Mouse (Mus musculus): Measurements from ENCODE around the gene Ppm1a.
A peak's percentile ranks its signal among the peaks of the same experiment; 100 is the strongest.
"Not testable (repeated sequence)": the region's sequence is repeated elsewhere in the genome, so short reads cannot be mapped to it uniquely, and the experiment has no call there.

Ppm1a gene

GRCm38 (mm10) chr12:72761649-72762261 lies 4.5 kb downstream of the Ppm1a start:
- peak; percentile 51 for DNase-seq (ENCODE audit: low read depth, low spot score)

- DNase-seq (ENCODE audit: low read depth, low spot score), result peak; percentile 27
These were observed 5.2 kb downstream of the Ppm1a start for GRCm38 (mm10) chr12:72762502-72762901.

- DNase-seq (ENCODE audit: low read depth, low spot score), result no peak
These were observed 5.9 kb downstream of the Ppm1a start for GRCm38 (mm10) chr12:72763156-72763555.

GRCm38 (mm10) chr12:72767809-72768208 lies 10.6 kb downstream of the Ppm1a start:
- DNase-seq (ENCODE audit: low read depth, low spot score), result no peak

GRCm38 (mm10) chr12:72768230-72768629 lies 11.0 kb downstream of the Ppm1a start:
- DNase-seq (ENCODE audit: low read depth, low spot score), result no peak

- DNase-seq (ENCODE audit: low read depth, low spot score), result no peak
These were observed 12.4 kb downstream of the Ppm1a start for GRCm38 (mm10) chr12:72769546-72770230.

GRCm38 (mm10) chr12:72771153-72771552 lies 13.9 kb downstream of the Ppm1a start:
- DNase-seq (ENCODE audit: low read depth, low spot score), result no peak

GRCm38 (mm10) chr12:72771711-72772110 lies 14.5 kb downstream of the Ppm1a start:
- no peak for DNase-seq (ENCODE audit: low read depth, low spot score)

- DNase-seq (ENCODE audit: low read depth, low spot score), result no peak
These were observed 16.7 kb downstream of the Ppm1a start for GRCm38 (mm10) chr12:72773921-72774320.

- DNase-seq (ENCODE audit: low read depth, low spot score), result no peak
These were observed 20.0 kb downstream of the Ppm1a start for GRCm38 (mm10) chr12:72777244-72777643.

- DNase-seq (ENCODE audit: low read depth, low spot score), result no peak
These were observed 22.9 kb downstream of the Ppm1a start for GRCm38 (mm10) chr12:72780136-72780535.

GRCm38 (mm10) chr12:72782786-72783185 lies 25.5 kb downstream of the Ppm1a start:
- DNase-seq (ENCODE audit: low read depth, low spot score), result not testable (repeated sequence)

GRCm38 (mm10) chr12:72785183-72785930 lies 28.1 kb downstream of the Ppm1a start:
- DNase-seq (ENCODE audit: low read depth, low spot score), result no peak

GRCm38 (mm10) chr12:72786551-72786950 lies 29.3 kb downstream of the Ppm1a start:
- no peak for DNase-seq (ENCODE audit: low read depth, low spot score)

GRCm38 (mm10) chr12:72786986-72787385 lies 29.7 kb downstream of the Ppm1a start:
- no peak for DNase-seq (ENCODE audit: low read depth, low spot score)

- no peak for DNase-seq (ENCODE audit: low read depth, low spot score)
These were observed 33.3 kb downstream of the Ppm1a start for GRCm38 (mm10) chr12:72790538-72790937.

- no peak for DNase-seq (ENCODE audit: low read depth, low spot score)
These were observed 35.3 kb downstream of the Ppm1a start for GRCm38 (mm10) chr12:72792320-72793091.

- DNase-seq (ENCODE audit: low read depth, low spot score), result no peak
These were observed 36.7 kb downstream of the Ppm1a start for GRCm38 (mm10) chr12:72793983-72794382.

GRCm38 (mm10) chr12:72809798-72810197 lies 52.5 kb downstream of the Ppm1a start:
- DNase-seq (ENCODE audit: low read depth, low spot score), result no peak

- no peak for DNase-seq (ENCODE audit: low read depth, low spot score)
These were observed 54.3 kb downstream of the Ppm1a start for GRCm38 (mm10) chr12:72811588-72811987.

- DNase-seq (ENCODE audit: low read depth, low spot score), result peak; percentile 26
These were observed 63.7 kb downstream of the Ppm1a start for GRCm38 (mm10) chr12:72820940-72821431.

GRCm38 (mm10) chr12:72821589-72821988 lies 64.3 kb downstream of the Ppm1a start:
- DNase-seq (ENCODE audit: low read depth, low spot score), result no peak
